Mouse (Mus musculus) embryonic facial prominence, embryonic 14.5 days (tissue): ENCODE results near the gene Smyd4. TPM values are rescaled to one million over a fixed set of nuclear protein-coding genes. Genes with fewer than 3 reads are reported as not detected.

ENCODE experiments used
- ATAC-seq: fragments of 200-750 bp; cut with Nextera tagmentation; 2 replicates; pipeline ENCODE4 v1.8.0; 2017; ENCODE audit warnings: low read depth, moderate number of reproducible peaks, moderate TSS enrichment
- DNase-seq: peaks from one replicate; pipeline ENCODE4 v3.0.0-alpha.2; 2015; ENCODE audit warnings: low spot score
- H3K27ac ChIP-seq: fragments of 300-500 bp; sonication (generic); replicated peaks from 2 replicates; pipeline ENCODE4 v1.5.1; 2014; ENCODE audit warnings: low read depth, mild to moderate bottlenecking, low read length, moderate library complexity
- H3K27me3 ChIP-seq: fragments of 300-500 bp; sonication (generic); replicated peaks from 2 replicates; pipeline ENCODE4 v1.6.1; 2014; ENCODE audit warnings: low read length; ENCODE audit not compliant: control insufficient read depth, insufficient read depth
- H3K36me3 ChIP-seq: fragments of 300-500 bp; sonication (generic); 2 replicates; pipeline ENCODE4 v1.6.1; 2014; ENCODE audit warnings: low read length, mixed read lengths; ENCODE audit not compliant: control insufficient read depth, insufficient read depth
- H3K4me1 ChIP-seq: fragments of 300-500 bp; sonication (generic); 2 replicates; pipeline ENCODE4 v1.6.1; 2014; ENCODE audit warnings: antibody characterized with exemption, low read length; ENCODE audit not compliant: control insufficient read depth, insufficient read depth
- H3K4me2 ChIP-seq: fragments of 300-500 bp; sonication (generic); 2 replicates; pipeline ENCODE4 v1.6.1; 2014; ENCODE audit warnings: low read depth, mild to moderate bottlenecking, low read length, moderate library complexity, mixed read lengths
- H3K4me3 ChIP-seq: fragments of 300-500 bp; sonication (generic); 2 replicates; pipeline ENCODE4 v1.5.1; 2014; ENCODE audit warnings: low read depth, mild to moderate bottlenecking, low read length
- H3K9ac ChIP-seq: fragments of 300-500 bp; sonication (generic); 2 replicates; pipeline ENCODE4 v1.6.1; 2014; ENCODE audit warnings: low read depth, mild to moderate bottlenecking, low read length, moderate library complexity, mixed read lengths
- H3K9me3 ChIP-seq: fragments of 300-500 bp; sonication (generic); 2 replicates; pipeline ENCODE4 v1.6.1; 2016; ENCODE audit warnings: low read length; ENCODE audit not compliant: control insufficient read depth
- WGBS: fragments of 180-500 bp; shearing (Covaris S2); extraction: QIAGEN DNeasy Blood & Tissue Kit; methylation state at CpG from one replicate; pipeline ENCODE4 v1.1.7; 2014; 5-methylcytosine and 5-hydroxymethylcytosine counted together
- polyA plus RNA-seq: library from polyadenylated mRNA; unstranded; fragments of >200 nt; fragmentation: Nextera tagmentation; extraction: Ambion mirVana; gene quantifications from 2 replicates; pipeline ENCODE4 v1.2.1, GENCODE M21; 2014

Gene Smyd4
- polyA plus RNA-seq, 1 experiment from 2014 or later: 7.8 TPM

DNA sequence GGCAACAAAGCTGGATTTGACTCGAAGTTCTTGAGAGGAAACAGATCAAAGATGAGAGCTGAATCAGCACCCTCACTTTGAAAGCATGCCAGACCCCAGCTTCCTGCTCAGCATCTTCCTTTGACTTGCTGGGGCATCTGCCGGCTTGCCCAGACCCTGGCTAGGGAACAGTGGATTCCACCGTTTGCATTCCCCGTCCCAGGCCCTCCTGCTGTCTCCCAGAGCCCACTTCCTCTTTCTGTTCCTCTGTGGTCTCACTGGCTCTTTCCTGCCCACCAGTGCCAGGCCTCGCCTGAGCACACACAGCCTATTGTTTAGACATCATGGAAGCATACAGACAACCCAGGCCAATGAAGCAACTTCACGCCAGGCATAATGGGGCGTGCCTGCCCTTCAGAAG is 66.9 kb downstream of the Smyd4 start:
- H3K9me3 ChIP-seq: no peaks in the 10 kb centered on the region

GRCm38 (mm10) chr11:75415994-75416393 is 67.8 kb downstream of the Smyd4 start:
- H3K27ac ChIP-seq: no peak overlapping the region
- no peak overlapping the region for H3K4me2 ChIP-seq
- H3K4me3 ChIP-seq: no peak overlapping the region
- ATAC-seq (no peak), DNase-seq (no peak)
- no peak overlapping the region for H3K9ac ChIP-seq
- H3K4me1 ChIP-seq: peaks cover 13% of the 10 kb centered on the region
- WGBS: 90% methylated on average over 13 of the region's 13 CpGs
- H3K27me3 ChIP-seq: no peaks in the 10 kb centered on the region
- no peaks in the 10 kb centered on the region for H3K9me3 ChIP-seq
- H3K36me3 ChIP-seq: peaks cover 37% of the 10 kb centered on the region

More for the DNA sequence above, 66.9 kb downstream of the Smyd4 start:
- WGBS: 54% methylated on average over 7 of the region's 7 CpGs
- Histone ChIP-seq H3K4me1 (peaks cover 4% of the 10 kb centered on the region), H3K27me3 (no peaks in the 10 kb centered on the region), H3K4me2 (no peak overlapping the region), H3K4me3 (no peak overlapping the region), H3K27ac (peak overlapping the region; percentile 18; the same call in 1 of the 2 replicates), H3K9ac (no peak overlapping the region), H3K36me3 (peaks cover 45% of the 10 kb centered on the region)
- ATAC-seq (no peak), DNase-seq (peak; percentile 20)

GRCm38 (mm10) chr11:75420037-75420436 is 71.8 kb downstream of the Smyd4 start:
- WGBS: 86% methylated on average over 7 of the region's 7 CpGs
- H3K27ac ChIP-seq: no peak overlapping the region; the same call in 1 of the 2 replicates
- peak overlapping the region; percentile 63 for H3K4me2 ChIP-seq
- no peaks in the 10 kb centered on the region for H3K27me3 ChIP-seq
- H3K9me3 ChIP-seq: no peaks in the 10 kb centered on the region
- no peak for DNase-seq
- H3K36me3 ChIP-seq: peaks cover 9% of the 10 kb centered on the region
- 0 out of 2 replicates have a peak overlapping the region, but pooled peaks have one; percentile 8 for H3K9ac ChIP-seq
- H3K4me3 ChIP-seq: no peak overlapping the region
- ATAC-seq: no peak
- H3K4me1 ChIP-seq: peaks cover 25% of the 10 kb centered on the region

DNA sequence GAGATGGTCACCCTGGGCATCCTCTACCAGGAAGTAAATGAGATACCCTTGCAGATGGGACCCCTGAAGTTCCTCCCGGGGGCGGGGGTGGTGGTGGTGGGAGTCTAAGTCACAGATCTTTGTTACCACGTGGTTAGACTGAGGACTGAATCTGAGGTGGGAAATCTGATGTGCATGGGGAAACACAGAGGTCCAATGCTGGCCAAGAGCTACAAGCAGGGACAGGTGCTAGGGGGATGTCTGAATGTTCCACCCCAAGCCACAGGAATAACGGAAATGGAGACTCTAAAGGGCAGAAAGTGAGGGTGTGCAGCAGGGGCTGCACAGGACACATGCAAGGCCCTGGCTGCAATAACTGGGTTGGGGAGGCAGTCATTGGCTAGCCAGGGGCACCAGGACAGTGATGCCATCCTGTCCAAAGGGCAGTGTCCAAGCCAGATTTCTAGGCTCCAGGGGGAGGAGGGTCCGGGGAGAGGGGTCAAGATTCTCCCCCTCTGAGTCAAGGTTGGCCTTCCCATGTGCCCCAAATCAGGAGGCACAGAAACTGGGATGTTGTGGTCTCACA is 72.7 kb downstream of the Smyd4 start:
- ATAC-seq (no peak), DNase-seq (no peak)
- H3K4me2 ChIP-seq: peak overlapping the region; percentile 63
- 27% methylated on average over 5 of the region's 5 CpGs for WGBS
- H3K36me3 ChIP-seq: 0 out of 2 replicates have a peak, but pooled peaks cover under 1% of the 10 kb centered on the region
- H3K9ac ChIP-seq: peak overlapping the region; percentile 31; the same call in 1 of the 2 replicates
- no peaks in the 10 kb centered on the region for H3K27me3 ChIP-seq
- H3K4me1 ChIP-seq: peaks cover 25% of the 10 kb centered on the region
- peak overlapping the region; percentile 70 for H3K27ac ChIP-seq
- H3K4me3 ChIP-seq: peak overlapping the region; percentile 52
- H3K9me3 ChIP-seq: no peaks in the 10 kb centered on the region

- whole genome bisulfite sequencing: 21% methylated on average over 6 of the region's 6 CpGs
Observed at GRCm38 (mm10) chr11:75421375-75422012, 73.3 kb downstream of the Smyd4 start.

DNA sequence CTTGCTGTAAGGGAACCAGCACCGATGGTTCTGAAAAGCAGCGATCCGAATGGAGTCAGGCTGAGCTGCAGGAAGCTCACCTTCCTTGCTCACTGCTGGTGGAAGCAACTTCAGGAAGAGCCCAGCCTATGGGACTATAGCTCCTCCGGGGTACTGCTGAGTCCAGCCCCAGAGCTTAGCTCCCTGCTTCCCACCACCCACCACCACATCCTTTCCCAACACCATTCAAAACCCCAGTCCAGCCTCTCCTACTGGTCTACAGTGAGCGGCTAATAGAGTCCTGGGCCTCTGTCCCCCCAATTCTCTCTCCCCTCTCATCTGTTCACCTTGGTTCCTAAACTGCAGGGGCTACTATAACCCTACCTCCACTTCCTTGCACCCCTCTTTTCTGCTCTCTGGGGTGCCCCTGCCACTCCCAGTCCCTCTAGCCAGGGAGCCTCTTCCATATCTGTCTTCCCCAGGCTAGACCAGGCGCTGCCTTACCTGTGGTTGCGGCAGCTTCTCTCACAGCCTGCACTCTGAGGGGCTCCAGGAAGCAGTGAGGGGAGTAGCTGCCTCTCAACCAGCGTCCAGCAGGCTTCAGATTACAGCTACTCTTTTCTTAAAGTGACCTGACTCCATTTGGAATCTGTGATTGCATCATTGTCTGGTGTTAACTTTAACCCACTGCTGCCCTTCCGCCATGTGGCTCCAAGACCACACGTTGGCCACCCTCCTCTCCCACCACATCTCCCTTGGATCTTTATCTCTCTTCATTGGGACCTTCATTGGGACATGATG is 74.0 kb downstream of the Smyd4 start, which contains the start of gene Serpinf1:
Serpinf1 (minus strand) TSS at position 689 of the 780 bp plus-strand sequence.
- 13% methylated on average over 8 of the region's 10 CpGs for WGBS
- no peaks in the 10 kb centered on the region for H3K36me3 ChIP-seq
- ATAC-seq (peak; percentile 41; the same call in 1 of the 2 replicates), DNase-seq (peak; percentile 69)
- peak within 1 kb of the TSS; percentile 63 for H3K4me2 ChIP-seq
- no peaks in the 10 kb centered on the region for H3K9me3 ChIP-seq
- no peaks in the 10 kb centered on the region for H3K27me3 ChIP-seq
- peak within 1 kb of the TSS; percentile 79 for H3K27ac ChIP-seq
- peak within 1 kb of the TSS; percentile 67 for H3K9ac ChIP-seq
- H3K4me3 ChIP-seq: peak within 1 kb of the TSS; percentile 52
- H3K4me1 ChIP-seq: peaks cover 25% of the 10 kb centered on the region

More at GRCm38 (mm10) chr11:75421375-75422012, 73.3 kb downstream of the Smyd4 start:
- peak; percentile 77 for ATAC-seq
- Histone ChIP-seq H3K9ac (peak overlapping the region; percentile 67), H3K4me1 (peaks cover 25% of the 10 kb centered on the region), H3K36me3 (no peaks in the 10 kb centered on the region), H3K9me3 (no peaks in the 10 kb centered on the region), H3K4me2 (peak overlapping the region; percentile 63), H3K4me3 (peak overlapping the region; percentile 52), H3K27ac (peak overlapping the region; percentile 79), H3K27me3 (no peaks in the 10 kb centered on the region)
- DNase-seq: peak; percentile 83

DNA sequence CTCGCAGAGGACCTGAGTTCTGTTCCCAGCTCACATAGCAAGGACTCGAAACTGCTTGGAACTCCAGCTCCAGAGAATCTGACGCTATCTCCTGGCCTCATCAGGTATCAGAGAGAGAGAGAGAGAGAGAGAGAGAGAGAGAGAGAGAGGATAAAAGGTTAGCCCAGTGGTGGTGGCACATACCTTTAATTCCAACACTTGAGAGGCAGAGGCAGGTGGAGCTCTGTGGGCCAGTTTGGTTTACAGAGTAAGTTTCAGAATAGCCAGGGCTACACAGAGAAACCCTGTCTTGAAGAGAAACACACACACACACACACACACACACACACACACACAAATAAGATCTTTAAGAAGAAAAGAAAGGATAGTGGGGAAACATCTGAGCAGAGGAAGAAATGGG is 74.9 kb downstream of the Smyd4 start:
- Histone ChIP-seq H3K4me3 (no peak overlapping the region), H3K36me3 (no peaks in the 10 kb centered on the region), H3K4me1 (peaks cover 25% of the 10 kb centered on the region), H3K27me3 (no peaks in the 10 kb centered on the region), H3K4me2 (no peak overlapping the region), H3K9me3 (no peaks in the 10 kb centered on the region), H3K9ac (no peak overlapping the region), H3K27ac (no peak overlapping the region)
- DNase-seq: no peak
- ATAC-seq: no peak
- WGBS: 90% methylated on average over 3 of the region's 3 CpGs

DNA sequence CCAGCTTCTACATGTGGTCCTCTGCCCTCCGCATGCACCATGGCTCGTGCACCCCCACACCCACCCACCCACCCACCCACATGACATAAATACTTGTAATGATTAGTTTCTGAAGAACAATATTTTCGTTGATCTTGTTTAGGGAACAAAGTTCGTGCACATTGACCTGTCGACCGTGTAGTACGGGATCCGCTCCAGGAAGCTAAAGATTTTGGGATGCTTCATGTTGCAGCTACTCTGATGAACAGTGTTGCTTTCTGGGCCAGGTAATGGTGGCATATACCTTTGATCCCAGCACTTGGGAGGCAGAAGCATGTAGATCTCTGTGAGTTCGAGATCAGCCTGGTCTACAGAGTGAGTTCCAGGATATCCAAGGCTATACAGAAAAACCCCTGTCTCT is 75.8 kb downstream of the Smyd4 start:
- Histone ChIP-seq H3K9me3 (no peaks in the 10 kb centered on the region), H3K4me2 (no peak overlapping the region), H3K4me3 (no peak overlapping the region), H3K27ac (no peak overlapping the region), H3K36me3 (no peaks in the 10 kb centered on the region), H3K9ac (no peak overlapping the region), H3K4me1 (peaks cover 25% of the 10 kb centered on the region), H3K27me3 (no peaks in the 10 kb centered on the region)
- ATAC-seq (no peak), DNase-seq (no peak)
- WGBS: 91% methylated on average over 9 of the region's 9 CpGs
